Mouse (Mus musculus) layer of hippocampus, postnatal 10 days (tissue): ENCODE results near the gene Ttn. TPM values are rescaled to one million over a fixed set of nuclear protein-coding genes. Genes with fewer than 3 reads are reported as not detected.

Experiments
- DNase-seq, 2 experiments: peaks; one replicate each; pipeline ENCODE4 v3.0.0; 2021; ENCODE audit warnings: low spot score in 2 of 2
- total RNA-seq, 2 experiments: library from RNA; stranded (reverse); gene quantifications; 2 replicates each; pipeline ENCODE4 v1.2.3; 2021

The Ttn gene
- total RNA-seq, 2 experiments from 2014 or later = 3.4 to 6.6 TPM

DNA sequence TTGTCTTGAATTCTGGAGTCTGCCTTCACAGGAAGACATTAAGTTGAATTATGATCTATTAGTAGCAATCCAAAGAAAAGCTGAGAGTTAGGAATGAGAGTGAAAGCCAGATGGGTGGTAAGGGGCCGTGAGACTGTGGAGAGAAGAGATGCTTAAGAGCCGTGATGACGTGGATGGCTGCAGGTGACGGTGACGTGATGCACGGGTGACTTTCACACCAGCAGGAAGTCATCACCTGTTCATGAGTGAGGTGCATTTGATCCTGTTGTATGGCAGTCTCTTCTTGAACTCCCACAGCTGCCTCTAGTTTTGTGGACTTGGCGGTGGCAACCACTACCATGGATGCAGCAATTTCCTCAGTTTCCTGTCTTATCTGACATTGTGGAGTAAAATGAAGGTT is 16.8 kb downstream of the Ttn start:
- no peak for DNase-seq

DNA sequence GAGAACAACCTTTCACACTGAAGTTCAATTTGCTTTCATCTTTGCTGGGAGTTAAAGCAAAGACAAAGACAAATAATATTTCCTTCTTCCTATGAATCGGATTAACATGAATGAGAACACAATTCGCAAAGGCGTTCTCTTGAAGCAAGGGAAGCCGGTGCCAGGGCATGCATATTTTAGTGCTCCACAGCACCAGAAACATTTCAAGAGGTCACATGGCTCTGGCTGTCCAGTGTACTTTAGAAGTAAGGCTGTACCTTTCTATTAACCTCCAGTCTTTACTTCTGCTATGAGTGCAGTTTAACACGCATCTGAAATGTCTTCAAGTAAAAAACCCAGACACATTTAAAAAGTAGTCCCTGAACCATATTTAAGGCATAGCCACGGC is 20.3 kb downstream of the Ttn start:
- no peak for DNase-seq

DNA sequence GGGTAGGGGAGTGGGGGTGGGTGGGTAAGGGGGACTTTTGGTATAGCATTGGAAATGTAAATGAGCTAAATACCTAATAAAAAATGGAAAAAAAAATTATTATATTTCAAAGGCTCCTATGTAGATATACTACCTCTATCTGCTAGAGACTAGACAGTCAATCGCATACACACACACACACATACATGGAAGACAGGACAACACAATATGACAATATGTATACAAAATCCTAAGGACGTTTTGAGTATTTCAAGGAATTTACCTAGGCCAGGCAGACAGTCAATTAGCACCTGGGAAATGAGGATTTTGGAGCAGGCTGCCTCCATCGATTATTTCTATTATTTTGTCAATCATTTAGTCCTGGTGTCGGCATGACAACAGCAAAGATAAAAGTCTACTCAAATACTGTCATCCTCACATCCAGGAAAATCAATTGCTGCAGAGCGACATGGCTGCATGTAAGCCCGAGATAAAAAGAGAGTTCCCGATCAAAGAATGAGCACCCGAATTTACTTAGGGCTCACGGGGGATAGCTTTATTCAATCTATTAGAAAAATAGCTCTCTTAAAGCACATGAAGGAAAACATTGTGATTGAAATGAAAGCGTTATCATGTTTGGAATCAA is 20.8 kb downstream of the Ttn start:
- no peak for DNase-seq

DNA sequence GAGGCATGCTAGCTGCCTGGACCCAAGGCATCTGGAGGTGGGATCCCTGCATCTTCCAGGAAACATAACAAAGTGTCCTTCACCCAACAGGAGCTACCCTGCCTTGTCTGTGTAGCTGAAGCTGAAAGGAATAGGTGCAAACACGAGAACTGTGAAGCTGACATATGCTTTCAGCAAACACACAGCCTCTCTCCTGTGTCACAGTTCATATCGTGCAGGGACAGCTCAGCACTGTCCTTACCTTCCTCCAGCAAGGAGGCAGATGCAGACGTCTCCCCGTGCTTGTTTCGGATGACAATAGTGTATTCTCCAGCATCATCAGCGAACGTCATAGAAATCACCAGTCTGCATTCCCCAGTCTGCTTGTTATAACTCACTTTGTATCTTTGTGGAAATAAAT is 32.6 kb downstream of the Ttn start:
- DNase-seq = no peak

DNA sequence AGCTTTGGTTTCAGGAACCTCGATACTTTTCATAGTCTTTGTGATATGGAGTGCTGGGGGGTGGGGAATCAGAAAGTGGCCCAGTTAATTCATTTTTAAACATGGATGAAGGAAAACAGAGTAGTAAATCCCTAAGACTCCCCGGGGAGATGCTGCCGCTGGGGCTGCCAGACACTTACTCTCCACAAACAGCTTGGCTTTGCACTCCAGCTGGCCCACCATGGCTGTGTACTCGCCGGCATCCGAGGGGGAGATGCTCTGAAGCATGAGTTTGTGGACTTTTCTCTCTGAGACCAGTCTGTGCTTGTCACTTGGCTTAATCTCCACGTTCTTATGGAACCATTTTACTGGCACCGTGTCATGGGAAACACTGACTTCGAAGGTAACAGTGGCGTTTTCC is 43.8 kb downstream of the Ttn start:
- DNase-seq = no peak

DNA sequence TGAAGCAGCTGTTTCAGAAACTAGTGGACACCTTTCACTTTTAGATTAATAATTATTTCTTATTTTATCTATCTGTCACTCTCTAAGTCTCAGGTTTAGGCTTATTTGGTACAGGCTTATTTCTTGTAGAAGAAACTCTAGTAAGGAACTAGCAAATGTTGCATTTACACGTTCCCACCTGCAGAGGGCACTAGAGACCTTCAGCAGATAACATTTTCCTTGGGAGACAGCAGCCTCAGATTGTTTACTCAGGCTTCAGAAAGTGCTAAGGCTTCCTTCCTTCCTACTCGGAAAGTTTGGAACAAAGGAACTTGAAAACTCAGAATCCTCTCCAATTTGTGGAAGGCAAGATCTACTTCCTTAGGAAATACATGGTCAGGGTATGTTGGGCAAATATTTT is 52.6 kb downstream of the Ttn start:
- DNase-seq = peak; percentile 66 to 79

DNA sequence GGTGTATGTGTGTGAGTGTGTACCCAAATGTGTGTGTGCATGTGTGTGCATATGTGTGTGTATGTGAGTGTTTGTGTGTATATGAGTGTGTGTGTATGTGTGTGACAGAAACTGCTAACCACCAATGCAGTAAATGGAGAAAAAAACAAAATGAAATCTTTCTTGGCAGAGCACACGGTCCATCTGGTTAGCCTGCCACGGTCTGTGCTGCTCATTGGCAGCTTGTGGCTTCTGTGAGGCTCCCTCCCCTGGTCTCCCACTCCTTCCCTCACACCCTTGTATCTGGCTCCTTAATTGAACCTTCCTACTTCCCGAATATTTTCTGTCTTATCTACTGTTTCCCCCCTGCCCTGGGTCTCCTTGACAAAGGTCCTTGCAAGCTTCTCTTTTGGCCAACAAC is 53.5 kb downstream of the Ttn start:
- no peak for DNase-seq

DNA sequence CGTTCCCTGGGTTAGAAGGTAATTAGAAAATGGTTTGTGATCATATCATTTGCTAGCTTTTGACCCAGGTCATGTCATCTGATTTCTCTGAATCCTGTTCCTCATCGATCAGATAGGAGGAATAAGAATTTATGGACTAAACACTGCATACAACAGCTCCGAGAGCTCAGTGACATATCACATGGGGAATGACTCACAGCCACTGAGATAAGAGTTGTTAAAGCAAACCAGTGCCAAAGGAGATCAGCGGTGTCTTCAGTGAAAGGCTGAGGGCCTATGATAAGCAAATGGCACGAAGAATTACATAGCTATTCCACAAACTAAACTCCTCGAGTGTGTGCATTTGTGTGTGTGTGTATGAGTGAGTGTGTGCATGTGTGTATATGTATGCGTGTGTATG is 54.0 kb downstream of the Ttn start:
- DNase-seq = no peak

DNA sequence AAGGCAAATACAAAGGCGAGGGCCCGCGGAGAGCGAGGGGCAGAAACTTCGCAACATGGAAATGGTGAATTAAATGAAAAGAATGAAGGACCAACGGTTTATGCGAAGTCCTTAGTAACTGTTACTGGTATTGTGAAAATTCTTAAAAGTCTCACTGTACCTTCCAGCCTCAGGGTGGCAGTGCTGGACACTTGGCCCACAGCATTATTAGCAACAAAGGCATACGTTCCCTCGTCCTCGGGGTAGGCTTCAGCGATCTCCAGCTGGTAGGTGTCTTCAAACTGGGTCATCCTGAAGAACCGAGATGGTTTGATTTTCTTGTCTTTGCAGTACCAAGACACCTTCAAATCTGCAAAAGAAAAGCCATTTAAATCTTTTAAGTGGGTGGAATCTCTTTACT is 55.4 kb downstream of the Ttn start:
- DNase-seq = no peak

DNA sequence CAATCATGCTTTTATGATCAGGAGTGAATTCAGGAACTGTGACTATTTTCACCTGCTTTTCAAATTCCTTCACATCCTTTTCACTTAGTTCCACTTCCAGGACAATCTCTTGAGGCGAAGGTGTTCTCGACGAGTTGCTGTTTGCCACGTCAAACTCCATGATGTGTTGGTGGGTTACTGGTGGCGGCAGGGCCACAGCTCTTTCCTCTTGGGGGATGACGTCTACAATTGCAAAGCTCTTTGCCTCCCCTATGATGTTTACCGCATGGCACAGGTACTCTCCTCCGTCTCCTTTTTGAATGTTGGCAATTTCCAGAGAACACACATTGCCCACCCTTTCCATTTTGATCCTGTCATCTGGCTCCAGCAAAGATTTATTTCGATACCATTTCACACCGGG is 67.4 kb downstream of the Ttn start:
- no peak for DNase-seq

DNA sequence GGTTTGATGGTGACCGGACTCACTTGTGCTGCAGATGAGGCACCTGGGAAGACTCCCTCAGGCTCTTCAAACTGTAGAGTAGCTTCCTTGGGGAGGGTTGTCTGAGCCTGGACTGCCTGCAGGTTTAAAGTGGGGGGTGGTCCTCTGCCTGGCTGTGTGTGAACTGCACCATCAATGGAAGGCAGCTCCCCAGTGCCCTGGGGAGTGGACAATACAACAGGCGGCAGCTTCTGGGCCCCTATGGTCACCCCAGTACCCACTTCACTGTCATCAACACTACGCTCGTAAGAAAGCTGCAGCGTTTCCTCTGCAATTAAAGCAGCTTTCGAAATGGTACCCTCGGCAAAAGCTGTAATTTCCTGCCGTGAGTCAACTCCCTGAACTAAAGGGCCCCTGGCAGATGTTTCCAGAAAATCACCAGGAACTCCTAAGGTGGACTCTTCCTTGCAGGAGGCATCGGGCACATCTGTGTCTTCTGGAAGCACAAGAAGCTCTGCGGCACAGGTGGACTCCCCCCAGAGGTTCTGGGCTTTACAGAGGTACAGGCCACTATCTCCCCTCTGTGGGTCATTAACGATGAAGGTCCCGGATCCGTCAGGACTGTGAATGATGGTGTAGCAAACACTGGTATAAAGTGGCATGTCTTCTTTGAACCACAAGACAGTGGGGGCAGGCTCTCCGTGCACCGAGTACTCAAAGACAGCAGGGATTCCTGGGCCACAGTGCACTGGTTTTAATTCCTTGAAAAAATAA is 73.5 kb downstream of the Ttn start:
- no peak for DNase-seq

DNA sequence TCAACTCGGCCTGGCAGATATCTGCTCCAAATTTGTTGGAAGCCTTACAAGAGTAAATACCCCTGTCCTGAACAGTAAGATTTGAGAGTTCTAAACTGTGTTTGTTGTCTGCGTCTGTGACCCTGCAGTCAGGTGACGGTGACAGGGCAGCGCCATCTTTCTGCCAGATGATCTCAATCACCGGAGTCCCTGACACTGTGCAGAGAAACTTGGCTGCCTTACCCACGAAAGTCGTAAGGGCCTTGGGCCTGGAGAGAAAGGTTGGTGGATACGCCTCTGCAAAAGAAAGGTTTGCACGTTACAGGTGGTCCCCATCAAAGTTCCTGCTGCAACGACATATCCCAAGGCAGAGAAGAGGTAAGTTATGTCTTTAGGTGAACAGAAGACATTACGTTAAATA is 79.0 kb downstream of the Ttn start:
- no peak for DNase-seq

DNA sequence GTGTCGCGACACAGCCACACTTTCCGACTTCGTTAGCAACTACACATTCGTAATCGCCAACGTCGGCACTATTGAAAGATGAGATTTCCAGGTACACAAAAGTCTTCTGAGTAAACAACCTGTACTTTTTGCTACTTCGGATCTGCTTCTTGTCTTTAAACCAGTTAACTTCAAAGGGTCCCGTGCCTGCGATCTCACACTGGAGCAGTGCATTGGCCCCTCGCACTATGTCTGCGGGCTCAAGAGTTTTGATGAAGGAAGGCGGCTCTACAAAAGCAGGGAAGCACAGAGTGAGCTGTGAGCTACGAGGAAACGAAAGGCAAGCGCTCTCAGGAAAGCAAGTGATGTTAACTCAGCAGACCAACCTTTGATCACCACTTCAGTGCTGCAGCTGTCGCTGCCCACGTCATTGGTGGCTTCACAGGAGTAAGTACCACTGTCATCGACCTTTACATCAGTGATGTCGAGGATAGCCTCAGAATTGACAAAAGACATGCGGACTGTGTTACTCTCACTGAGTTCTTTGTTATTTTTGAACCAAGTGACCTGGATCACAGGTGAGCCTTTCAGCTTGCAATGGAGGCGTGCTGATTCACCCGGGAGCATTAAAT is 80.8 kb downstream of the Ttn start:
- DNase-seq = no peak

DNA sequence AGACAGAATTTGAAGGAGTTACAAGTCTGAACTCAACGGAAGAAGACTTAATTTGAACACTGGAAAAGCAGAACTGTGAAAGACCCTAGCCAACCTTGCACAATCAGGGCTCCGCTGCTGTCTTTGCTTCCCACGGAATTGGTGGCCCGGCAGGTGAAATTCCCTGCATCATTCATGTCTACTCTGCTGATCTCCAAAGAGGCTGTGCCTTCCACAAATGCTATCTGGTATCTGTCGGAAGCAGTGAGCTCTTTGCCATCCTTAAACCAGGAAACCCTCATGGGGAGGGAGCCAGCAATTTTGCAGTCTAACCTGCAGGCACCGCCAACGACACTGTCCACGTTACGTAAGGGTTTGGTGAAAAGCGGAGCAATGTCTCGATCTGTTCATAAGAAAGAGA is 82.5 kb downstream of the Ttn start:
- DNase-seq = no peak

DNA sequence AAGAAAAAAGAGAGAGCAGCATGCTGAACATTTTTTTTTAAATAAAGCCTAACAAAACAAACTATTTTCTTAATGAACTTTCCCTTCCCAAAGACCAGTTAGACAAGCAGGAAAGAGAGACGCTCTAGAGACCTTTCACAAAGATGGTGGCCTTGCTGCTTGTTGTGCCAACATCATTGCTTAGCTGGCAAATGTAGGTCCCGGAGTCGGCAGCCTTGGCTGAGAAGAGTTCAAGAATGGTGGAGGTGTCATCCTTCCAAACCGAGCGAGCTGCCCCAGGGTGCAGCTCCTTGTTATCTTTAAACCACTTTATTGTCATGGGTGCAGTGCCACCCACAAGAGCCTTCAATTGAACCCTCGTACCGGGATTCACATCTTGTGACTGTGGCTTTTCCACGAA is 85.4 kb downstream of the Ttn start:
- no peak for DNase-seq

DNA sequence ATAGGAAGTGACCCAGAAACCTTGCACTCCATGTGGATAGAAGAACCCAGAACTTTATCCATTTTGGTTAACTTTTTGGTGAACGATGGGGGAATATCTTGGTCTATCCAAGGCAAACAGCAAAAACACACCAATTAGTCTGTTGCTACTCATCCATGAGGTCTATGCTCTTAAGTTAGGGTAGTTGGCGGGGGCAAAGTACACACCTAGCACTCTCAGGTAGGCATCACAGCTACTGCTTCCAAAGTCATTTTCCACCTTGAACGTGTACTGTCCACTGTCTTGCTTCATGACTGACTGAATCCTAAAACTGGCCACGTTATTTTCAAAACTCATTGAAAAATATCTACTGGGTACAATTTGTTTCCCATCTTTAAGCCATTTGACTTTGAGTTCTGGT is 87.0 kb downstream of the Ttn start:
- no peak for DNase-seq

DNA sequence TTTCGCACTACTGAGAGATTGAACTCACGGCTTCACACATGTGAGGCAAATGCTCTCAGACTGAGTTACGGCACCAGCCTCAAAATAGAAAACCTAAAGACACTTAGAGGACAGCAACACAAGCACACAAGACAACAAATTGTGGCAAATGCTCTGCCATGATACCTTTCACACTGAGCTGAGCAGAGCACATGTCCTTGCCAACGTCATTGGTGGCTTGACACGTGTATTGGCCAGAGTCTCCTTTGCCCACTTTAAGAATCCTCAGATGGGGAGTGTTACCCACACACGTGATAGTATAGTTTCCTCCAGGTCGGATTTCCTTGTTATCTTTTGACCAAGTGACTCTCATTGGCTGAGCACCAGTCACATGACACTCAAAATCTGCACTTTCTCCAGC is 93.6 kb downstream of the Ttn start:
- no peak for DNase-seq

DNA sequence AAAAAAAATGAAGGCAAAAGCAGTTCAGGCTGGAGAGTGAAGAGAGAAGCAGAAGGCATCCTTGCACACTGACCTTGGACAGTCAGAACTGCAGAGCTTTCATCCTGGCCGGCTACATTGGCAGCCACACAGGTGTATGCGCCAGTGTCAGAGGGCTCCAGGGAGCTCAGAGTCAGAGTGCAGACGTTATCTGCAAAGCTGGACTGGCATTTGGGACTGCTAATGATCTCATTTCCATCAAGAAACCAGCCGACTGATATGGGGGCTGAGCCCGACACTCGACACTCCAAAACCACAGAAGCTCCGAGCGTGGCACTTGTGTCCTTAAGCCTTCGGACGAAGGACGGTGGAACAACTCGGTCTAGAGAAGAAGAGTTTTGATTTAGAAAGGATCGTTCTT is 96.5 kb downstream of the Ttn start:
- no peak for DNase-seq

DNA sequence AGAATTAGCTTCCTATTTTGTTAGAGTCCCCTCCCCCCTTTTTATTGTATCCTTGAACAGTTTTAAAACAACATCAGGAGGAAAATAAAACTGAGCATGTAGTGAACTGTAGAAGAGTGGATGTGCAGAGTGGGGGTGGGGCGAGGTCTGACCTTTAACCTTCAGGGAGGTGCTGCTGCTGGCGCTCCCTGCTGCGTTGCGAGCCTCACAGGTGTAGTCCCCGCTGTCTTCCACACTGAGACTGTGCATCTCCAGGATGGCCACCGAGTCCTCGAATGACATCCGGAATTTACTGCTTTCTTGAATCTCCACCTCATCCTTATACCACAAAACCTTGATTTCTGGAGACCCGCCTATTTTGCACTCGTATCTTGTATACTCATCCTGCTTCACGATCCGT is 100.9 kb downstream of the Ttn start:
- DNase-seq = no peak

DNA sequence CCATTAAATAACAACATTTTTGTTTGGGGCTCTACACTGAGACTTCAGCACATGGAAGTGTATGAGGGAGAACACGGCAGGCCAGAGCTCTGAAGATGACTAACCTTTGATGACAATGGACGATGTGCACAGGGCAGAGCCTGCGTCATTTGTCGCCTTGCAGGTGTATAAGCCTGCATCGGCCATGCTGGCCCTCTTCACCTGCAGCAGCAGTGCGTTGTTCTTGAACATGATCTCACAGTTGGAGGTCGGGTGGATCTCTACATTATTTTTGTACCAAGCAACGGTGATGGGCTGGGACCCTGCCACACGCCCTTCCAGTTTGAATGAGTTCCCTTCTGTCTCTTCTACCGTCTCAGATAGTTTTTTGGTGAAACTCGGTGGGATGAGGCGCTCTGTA is 106.8 kb downstream of the Ttn start:
- no peak for DNase-seq

DNA sequence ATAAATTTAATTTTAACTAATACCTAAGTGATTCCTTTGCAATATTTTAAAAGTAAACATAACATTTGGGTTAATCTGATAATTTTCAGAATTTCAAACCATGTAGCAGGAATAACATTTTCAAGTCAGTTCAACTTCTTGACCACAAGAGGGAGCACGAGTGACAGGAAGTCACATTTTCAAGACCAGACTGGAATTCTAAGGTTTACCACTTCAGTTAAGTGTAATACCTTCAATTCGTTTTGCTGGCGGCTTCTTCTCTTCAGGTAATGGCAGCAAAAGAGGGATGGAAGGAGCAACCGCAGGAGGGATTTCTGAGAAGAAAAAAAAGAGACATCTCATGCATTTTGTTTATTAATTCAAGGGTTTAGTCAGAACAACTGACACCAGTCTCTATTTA is 115.4 kb downstream of the Ttn start:
- peak; percentile 7 to 13 for DNase-seq

DNA sequence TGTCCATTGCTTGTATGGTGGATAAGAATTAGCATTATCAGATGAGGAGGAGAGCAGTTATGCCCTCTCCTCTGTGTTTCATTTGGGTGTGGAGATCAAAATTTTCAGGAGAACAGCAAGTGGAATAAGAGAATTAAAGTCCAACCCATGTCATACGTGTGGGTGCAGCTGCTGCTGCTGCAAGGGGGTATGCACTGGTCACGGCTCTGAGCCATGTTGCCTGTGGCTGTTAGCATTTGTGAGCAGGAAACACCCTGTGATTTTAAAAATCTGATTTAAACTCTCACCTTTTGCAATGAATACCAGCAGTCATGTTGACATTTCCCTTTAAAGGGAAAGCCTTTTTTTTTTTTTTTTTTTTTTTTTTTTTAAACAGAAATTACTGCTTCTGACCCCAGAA is 116.8 kb downstream of the Ttn start:
- DNase-seq = no peak

DNA sequence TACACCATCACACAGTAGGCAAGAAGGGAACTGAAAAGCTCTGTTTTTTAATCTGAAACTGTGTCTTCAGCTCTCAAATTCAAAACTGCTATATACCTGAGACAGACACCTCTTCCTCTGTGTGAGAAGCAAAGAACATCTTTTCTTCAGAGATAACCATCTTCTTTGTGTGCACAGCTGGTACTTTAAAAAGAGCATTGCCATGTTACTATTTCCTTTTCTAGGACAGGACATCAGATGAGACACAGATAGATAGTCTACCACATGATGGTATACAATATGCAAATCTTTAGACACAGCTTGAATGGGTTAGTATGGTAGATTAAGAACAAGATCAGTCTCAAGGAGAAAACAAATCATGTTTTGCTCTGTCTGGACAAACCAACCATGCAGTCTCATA is 121.0 kb downstream of the Ttn start:
- no peak for DNase-seq
